Mouse (Mus musculus) colon, adult 2 months (tissue): ENCODE measurements around the gene Fign. TPM values are rescaled to one million over a fixed set of nuclear protein-coding genes. Genes with fewer than 3 reads are reported as not detected.

Experiments
- polyA plus RNA-seq: library from polyadenylated mRNA; depleted of rRNA; stranded (reverse); fragments of >200 nt; gene quantifications from 2 replicates; pipeline ENCODE4 v1.2.3, GENCODE M21; 2012; rRNA removed

Gene Fign
- 0.47 and 0.65 TPM in 2 replicates for polyA plus RNA-seq

GRCm38 (mm10) chr2:64097937-64098617 lies at the start of gene Fign:
TSS of gene Fign (minus strand) at chr2:64098038.

